20 mouse cellular contexts compared by ENCODE assay signal in genomic region chr7:45165701-45166100, GRCm38 (mm10). TPM values are rescaled to one million over a fixed set of nuclear protein-coding genes. Genes with fewer than 3 reads are reported as not detected.
"Had no signal": no experiment of that assay in that cellular context is flagged by ENCODE, and none has a peak within 500 bp of the region (broad histone marks: within the 10 kb centered on the region; RNA-seq: fewer than 3 reads in every experiment).

No protein-coding gene starts in this region.

- DNase-seq: kidney, postnatal 14 days; layer of hippocampus, adult 9-11 months; layer of hippocampus, postnatal 36 days; left cerebral cortex, postnatal 4 days; lung, adult 18-20 months; right cerebral cortex, adult 18-20 months; spleen, adult 18-20 months; thymus, adult 2 months; thymus, postnatal 36 days had no signal

- H3K27ac ChIP-seq: kidney, embryonic 15.5 days; limb, embryonic 13.5 days; liver, embryonic 14.5 days; midbrain, embryonic 13.5 days; stomach, embryonic 15.5 days had no signal

- H3K4me2 ChIP-seq: kidney, embryonic 15.5 days; limb, embryonic 13.5 days; midbrain, embryonic 13.5 days; stomach, embryonic 15.5 days had no signal

- H3K4me3 ChIP-seq: kidney, embryonic 15.5 days; limb, embryonic 13.5 days; midbrain, embryonic 13.5 days; stomach, embryonic 15.5 days had no signal

- H3K36me3 ChIP-seq: midbrain, embryonic 13.5 days had no signal

- H3K9ac ChIP-seq: kidney, embryonic 15.5 days; limb, embryonic 13.5 days; liver, embryonic 14.5 days; midbrain, embryonic 13.5 days; stomach, embryonic 15.5 days had no signal

- ATAC-seq: midbrain, embryonic 13.5 days had no signal

RNA-seq across cellular contexts. Expression of gene Slc17a7, which starts 2.0 kb away (rescaled TPM):
- total RNA-seq: liver, adult 2 months; megakaryocyte-erythroid progenitor cell, adult 5-6 weeks had no signal
- polyA plus RNA-seq: liver, adult 2 months; neural tube, embryonic 14.5 days; stomach, embryonic 15.5 days had no signal

RNA-seq across cellular contexts. Expression of gene Gfy, which starts 13.7 kb away (rescaled TPM):
- total RNA-seq: liver, adult 2 months; midbrain, postnatal 0 days had no signal
- polyA plus RNA-seq: kidney, embryonic 15.5 days; large intestine, adult 2 months; limb, embryonic 13.5 days; liver, adult 2 months; liver, embryonic 14.5 days; lung, embryonic 16.5 days; midbrain, embryonic 13.5 days; neural tube, embryonic 14.5 days; stomach, embryonic 15.5 days had no signal

RNA-seq across cellular contexts. Expression of gene Pth2, which starts 15.1 kb away (rescaled TPM):
- total RNA-seq: layer of hippocampus, postnatal 36 days; left cerebral cortex, postnatal 4 days; liver, adult 2 months; megakaryocyte-erythroid progenitor cell, adult 5-6 weeks; midbrain, postnatal 0 days had no signal
- polyA plus RNA-seq: kidney, embryonic 15.5 days; large intestine, adult 2 months; limb, embryonic 13.5 days; liver, adult 2 months; liver, embryonic 14.5 days; lung, embryonic 16.5 days; neural tube, embryonic 14.5 days; stomach, embryonic 15.5 days; thymus, adult 2 months had no signal
